Mouse (Mus musculus): Measurements from ENCODE around the gene Mitd1. TPM values are rescaled to one million over a fixed set of nuclear protein-coding genes. Genes with fewer than 3 reads are reported as not detected.
A peak's percentile ranks its signal among the peaks of the same experiment; 100 is the strongest.

Gene Mitd1
- polyA plus RNA-seq, 1 experiment: 20.0 TPM

- TF ChIP-seq POLR2A (IDR thresholded peaks at IDR 0.05; ENCODE audit: control insufficient read depth, extremely low read depth, insufficient read depth, low read length, poor library complexity) (no peak), CTCF (IDR thresholded peaks at IDR 0.05; ENCODE audit: borderline replicate concordance, control insufficient read depth, extremely low read depth, insufficient read depth, low read length, poor library complexity) (no peak)
- Histone ChIP-seq H3K27ac (ENCODE audit: control insufficient read depth, insufficient read depth, low read length) (peak overlapping the region; percentile 92), H3K27me3 (ENCODE audit: control insufficient read depth, insufficient read depth, low read length) (no peaks in the 10 kb centered on the region), H3K36me3 (ENCODE audit: control insufficient read depth, insufficient read depth, low read length) (peaks cover 9% of the 10 kb centered on the region), H3K4me1 (replicated peaks; ENCODE audit: control insufficient read depth, insufficient read depth, low read length) (peaks cover 3% of the 10 kb centered on the region), H3K4me3 (ENCODE audit: control insufficient read depth, insufficient read depth, low read length) (no peak overlapping the region)
- 84% methylated on average over 7 of the region's 7 CpGs for WGBS
- no peak for DNase-seq
Measured at GRCm38 (mm10) chr1:37889206-37889605, 1.0 kb downstream of the Mitd1 start.

GRCm38 (mm10) chr1:37884451-37884850, 5.8 kb downstream of the Mitd1 start:
- Histone ChIP-seq H3K27ac (ENCODE audit: control insufficient read depth, insufficient read depth, low read length) (no peak overlapping the region), H3K36me3 (ENCODE audit: control insufficient read depth, insufficient read depth, low read length) (peaks cover 55% of the 10 kb centered on the region), H3K4me1 (replicated peaks; ENCODE audit: control insufficient read depth, insufficient read depth, low read length) (peaks cover 3% of the 10 kb centered on the region), H3K4me3 (ENCODE audit: control insufficient read depth, insufficient read depth, low read length) (no peak overlapping the region), H3K27me3 (ENCODE audit: control insufficient read depth, insufficient read depth, low read length) (no peaks in the 10 kb centered on the region)
- no peak for DNase-seq
- WGBS: 94% methylated on average over 4 of the region's 4 CpGs
- TF ChIP-seq POLR2A (IDR thresholded peaks at IDR 0.05; ENCODE audit: control insufficient read depth, extremely low read depth, insufficient read depth, low read length, poor library complexity): no peak
- no peak for TF ChIP-seq CTCF (IDR thresholded peaks at IDR 0.05; ENCODE audit: borderline replicate concordance, control insufficient read depth, extremely low read depth, insufficient read depth, low read length, poor library complexity)

DNA sequence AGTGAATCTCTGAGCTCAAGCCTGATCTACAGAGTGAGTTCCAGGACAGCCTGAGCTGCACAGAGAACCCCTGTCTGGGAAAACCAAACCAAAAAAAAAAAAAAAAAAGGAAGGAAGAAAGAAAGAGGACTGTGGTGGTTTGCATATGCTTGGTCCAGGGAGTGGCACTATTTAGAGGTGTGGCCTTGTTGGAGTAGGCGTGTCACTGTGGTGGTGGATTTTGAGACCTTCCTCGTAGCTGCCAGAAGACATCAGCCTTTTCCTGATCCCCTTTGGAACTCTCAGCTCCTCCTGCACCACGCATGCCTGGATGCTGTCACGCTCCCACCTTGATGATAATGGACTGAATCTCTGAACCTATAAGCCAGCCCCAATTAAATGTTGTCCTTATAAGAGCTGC, 6.8 kb downstream of the Mitd1 start:
- WGBS: 91% methylated on average over 4 of the region's 4 CpGs

GRCm38 (mm10) chr1:37877736-37878460, 12.3 kb downstream of the Mitd1 start:
- H3K36me3 ChIP-seq (ENCODE audit: control insufficient read depth, insufficient read depth, low read length): peaks cover 56% of the 10 kb centered on the region
- DNase-seq: no peak
- TF ChIP-seq CTCF (IDR thresholded peaks at IDR 0.05; ENCODE audit: borderline replicate concordance, control insufficient read depth, extremely low read depth, insufficient read depth, low read length, poor library complexity): no peak
- no peak for TF ChIP-seq POLR2A (IDR thresholded peaks at IDR 0.05; ENCODE audit: control insufficient read depth, extremely low read depth, insufficient read depth, low read length, poor library complexity)

More for the DNA sequence above, 6.8 kb downstream of the Mitd1 start:
- Histone ChIP-seq H3K27ac (ENCODE audit: control insufficient read depth, insufficient read depth, low read length) (no peak overlapping the region), H3K4me3 (ENCODE audit: control insufficient read depth, insufficient read depth, low read length) (no peak overlapping the region), H3K4me1 (replicated peaks; ENCODE audit: control insufficient read depth, insufficient read depth, low read length) (no peaks in the 10 kb centered on the region; the same call in 1 of the 2 replicates), H3K36me3 (ENCODE audit: control insufficient read depth, insufficient read depth, low read length) (peaks cover 65% of the 10 kb centered on the region), H3K27me3 (ENCODE audit: control insufficient read depth, insufficient read depth, low read length) (no peaks in the 10 kb centered on the region)
- TF ChIP-seq POLR2A (IDR thresholded peaks at IDR 0.05; ENCODE audit: control insufficient read depth, extremely low read depth, insufficient read depth, low read length, poor library complexity): no peak
- TF ChIP-seq CTCF (IDR thresholded peaks at IDR 0.05; ENCODE audit: borderline replicate concordance, control insufficient read depth, extremely low read depth, insufficient read depth, low read length, poor library complexity): no peak
- no peak for DNase-seq

GRCm38 (mm10) chr1:37873157-37873556, 17.1 kb downstream of the Mitd1 start:
- DNase-seq: no peak
- Histone ChIP-seq H3K27me3 (ENCODE audit: control insufficient read depth, insufficient read depth, low read length) (no peaks in the 10 kb centered on the region), H3K4me3 (ENCODE audit: control insufficient read depth, insufficient read depth, low read length) (no peak overlapping the region), H3K4me1 (replicated peaks; ENCODE audit: control insufficient read depth, insufficient read depth, low read length) (peaks cover 3% of the 10 kb centered on the region), H3K36me3 (ENCODE audit: control insufficient read depth, insufficient read depth, low read length) (peaks cover 11% of the 10 kb centered on the region), H3K27ac (ENCODE audit: control insufficient read depth, insufficient read depth, low read length) (no peak overlapping the region)
- WGBS: 89% methylated on average over 4 of the region's 4 CpGs
- no peak for TF ChIP-seq POLR2A (IDR thresholded peaks at IDR 0.05; ENCODE audit: control insufficient read depth, extremely low read depth, insufficient read depth, low read length, poor library complexity)

More at GRCm38 (mm10) chr1:37877736-37878460, 12.3 kb downstream of the Mitd1 start:
- H3K27me3 ChIP-seq (ENCODE audit: control insufficient read depth, insufficient read depth, low read length): no peaks in the 10 kb centered on the region
- H3K27ac ChIP-seq (ENCODE audit: control insufficient read depth, insufficient read depth, low read length): no peak overlapping the region
- 91% methylated on average over 13 of the region's 13 CpGs for WGBS
- H3K4me3 ChIP-seq (ENCODE audit: control insufficient read depth, insufficient read depth, low read length): no peak overlapping the region
- no peaks in the 10 kb centered on the region for H3K4me1 ChIP-seq (replicated peaks; ENCODE audit: control insufficient read depth, insufficient read depth, low read length)

DNA sequence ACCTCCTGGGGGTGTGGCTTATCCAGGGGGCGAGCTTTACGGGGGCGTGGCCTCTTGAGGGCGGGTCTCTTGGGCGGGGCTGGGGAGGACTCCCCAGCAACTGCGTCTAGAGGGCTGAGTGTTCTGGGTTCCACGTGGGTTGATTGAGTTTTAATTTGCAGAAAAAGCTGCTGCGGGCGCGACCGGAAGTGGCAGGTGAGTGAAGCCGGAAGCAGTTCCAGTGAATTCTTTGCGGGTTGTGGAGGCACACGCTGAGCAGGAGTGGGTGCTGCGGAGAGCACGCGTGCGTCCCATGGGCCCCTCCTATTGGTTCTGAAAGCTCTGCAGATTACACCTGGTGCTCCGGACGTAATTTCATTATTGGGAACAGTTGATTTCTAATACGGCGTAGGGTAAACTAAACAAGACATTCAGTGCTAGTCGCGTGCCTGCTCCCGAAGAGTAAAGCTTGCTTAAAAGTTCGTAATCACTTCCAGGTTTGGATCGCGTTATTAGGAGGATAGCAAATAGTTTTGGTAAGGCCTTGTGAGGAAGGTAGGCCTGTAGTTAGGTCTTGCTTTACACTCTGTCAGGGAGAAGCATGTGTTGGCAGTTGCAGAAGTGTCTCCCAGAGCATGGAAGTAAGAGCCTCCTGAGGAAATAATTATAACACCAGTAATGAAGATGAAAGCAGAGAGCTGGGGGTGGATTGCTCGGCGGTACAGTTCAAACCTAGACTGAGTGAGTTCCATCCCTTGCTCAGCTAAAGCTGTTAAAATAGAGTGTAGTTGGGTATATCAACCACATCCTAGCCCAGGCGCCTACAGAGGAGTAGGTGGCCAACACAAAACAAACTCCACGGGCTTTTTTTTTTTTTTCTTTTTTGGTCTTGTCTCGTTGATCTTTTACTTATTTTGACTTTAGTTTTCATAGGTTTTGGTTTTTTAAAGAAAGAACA, 17.8 kb downstream of the Mitd1 start:
- Histone ChIP-seq H3K36me3 (ENCODE audit: control insufficient read depth, insufficient read depth, low read length) (peaks cover 4% of the 10 kb centered on the region), H3K4me1 (replicated peaks; ENCODE audit: control insufficient read depth, insufficient read depth, low read length) (peaks cover 3% of the 10 kb centered on the region), H3K27me3 (ENCODE audit: control insufficient read depth, insufficient read depth, low read length) (no peaks in the 10 kb centered on the region), H3K27ac (ENCODE audit: control insufficient read depth, insufficient read depth, low read length) (peak overlapping the region; percentile 48), H3K4me3 (ENCODE audit: control insufficient read depth, insufficient read depth, low read length) (peak overlapping the region; percentile 77)
- WGBS: under 1% methylated on average over 33 of the region's 33 CpGs
- no peak for TF ChIP-seq CTCF (IDR thresholded peaks at IDR 0.05; ENCODE audit: borderline replicate concordance, control insufficient read depth, extremely low read depth, insufficient read depth, low read length, poor library complexity)
- no peak for TF ChIP-seq POLR2A (IDR thresholded peaks at IDR 0.05; ENCODE audit: control insufficient read depth, extremely low read depth, insufficient read depth, low read length, poor library complexity)
- DNase-seq: peak; percentile 82

Measured in thymus, adult 2 months (tissue).